Comparison of ENCODE assay signal across 8 mouse cellular contexts in the genomic region with DNA sequence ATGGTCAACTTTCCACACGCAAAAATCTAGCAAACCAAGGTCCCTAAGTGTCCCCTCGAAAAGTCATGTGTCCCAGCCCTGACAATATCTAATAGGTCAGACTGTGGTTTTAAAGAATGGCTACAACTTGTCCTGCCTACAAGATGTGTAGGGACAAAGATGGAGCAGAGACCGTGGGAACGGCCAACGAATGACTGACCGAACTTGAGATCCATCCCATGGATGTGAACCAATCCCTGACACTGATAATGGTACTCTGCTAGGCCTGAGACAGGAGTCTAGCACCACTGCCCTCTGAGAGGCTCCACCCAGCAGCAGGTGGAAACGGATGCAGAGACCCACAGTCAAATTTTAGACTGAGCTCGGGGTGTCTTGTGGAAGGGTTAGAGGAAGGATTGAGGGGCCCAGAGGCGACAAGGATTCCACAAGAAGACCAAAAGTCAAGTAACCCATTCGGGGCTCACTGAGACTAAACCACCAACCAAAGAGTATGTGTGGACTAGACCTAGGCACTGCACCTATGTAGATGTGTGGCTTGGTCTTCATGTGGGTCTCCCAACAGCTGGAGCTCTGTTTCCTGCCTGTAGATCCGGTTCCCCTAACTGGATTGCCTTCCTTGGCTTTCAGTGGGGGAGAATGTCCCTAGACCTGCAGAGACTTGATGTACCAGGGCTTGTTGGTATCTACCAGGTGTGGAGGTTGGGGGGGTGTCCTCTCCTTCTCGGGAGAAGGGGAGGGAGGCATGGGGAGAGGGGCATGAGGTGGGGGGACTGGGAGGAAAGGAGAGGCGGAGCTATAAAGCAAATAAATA. TPM values are rescaled to one million over a fixed set of nuclear protein-coding genes. Genes with fewer than 3 reads are reported as not detected.
DNase-seq lines count a peak whose midpoint lies in the region; ATAC-seq and TF ChIP-seq lines count a peak whose summit lies in the region.

No protein-coding gene starts in this region.

- peaks cover 8% of the 10 kb centered on the region; the same call in 1 of the 2 replicates for H3K4me1 ChIP-seq in spleen, adult 2 months (ENCODE audit: control insufficient read depth, insufficient read depth, insufficient read length)
- peaks cover 13% of the 10 kb centered on the region for H3K4me1 ChIP-seq in forebrain, embryonic 13.5 days
- H3K4me1 ChIP-seq in limb, embryonic 14.5 days (ENCODE audit: control insufficient read depth, insufficient read depth, low read length), result peaks cover 12% of the 10 kb centered on the region
- peaks cover 17% of the 10 kb centered on the region for H3K4me1 ChIP-seq in stomach, embryonic 15.5 days

- no peak for DNase-seq in spleen, adult 2 months (ENCODE audit: low read depth in 1 of 2, low spot score in 2 of 2)
- DNase-seq in spleen, postnatal 36 days (ENCODE audit: low spot score in 2 of 2), result no peak
- DNase-seq in limb, embryonic 14.5 days (ENCODE audit: low spot score), result no peak
- DNase-seq in adrenal gland, adult 18-20 months (ENCODE audit: low spot score in 2 of 2), result no peak
- DNase-seq in gastrocnemius, postnatal 25 days, result no peak
- no peak for DNase-seq in layer of hippocampus, adult 8-10 months (ENCODE audit: low spot score in 2 of 2)

- H3K27ac ChIP-seq in spleen, adult 2 months (ENCODE audit: insufficient read depth, low read length), result 0 out of 2 replicates have a peak overlapping the region, but pooled peaks have one; percentile 9
- peak overlapping the region; percentile 92 for H3K27ac ChIP-seq in forebrain, embryonic 13.5 days
- peak overlapping the region; percentile 82 for H3K27ac ChIP-seq in limb, embryonic 14.5 days (replicated peaks; ENCODE audit: low read depth, low read length)
- H3K27ac ChIP-seq in stomach, embryonic 15.5 days, result 0 out of 2 replicates have a peak overlapping the region, but pooled peaks have one; percentile 90

- 54% methylated on average over 13 of the region's 13 CpGs for WGBS in spleen, adult 2 months
- WGBS in forebrain, embryonic 13.5 days, result 55% methylated on average over 13 of the region's 13 CpGs
- WGBS in limb, embryonic 14.5 days, result 54% methylated on average over 13 of the region's 13 CpGs
- WGBS in stomach, embryonic 15.5 days, result 56% methylated on average over 13 of the region's 13 CpGs

- no peaks in the 10 kb centered on the region for H3K9me3 ChIP-seq in forebrain, embryonic 13.5 days (replicated peaks)
- no peaks in the 10 kb centered on the region for H3K9me3 ChIP-seq in limb, embryonic 14.5 days (ENCODE audit: control insufficient read depth, low read length)
- no peaks in the 10 kb centered on the region for H3K9me3 ChIP-seq in stomach, embryonic 15.5 days

- H3K27me3 ChIP-seq in spleen, adult 2 months (ENCODE audit: control insufficient read depth, insufficient read depth, low read length), result no peaks in the 10 kb centered on the region
- H3K27me3 ChIP-seq in forebrain, embryonic 13.5 days, result no peaks in the 10 kb centered on the region
- no peaks in the 10 kb centered on the region for H3K27me3 ChIP-seq in limb, embryonic 14.5 days (ENCODE audit: control insufficient read depth, insufficient read depth, low read length)
- no peaks in the 10 kb centered on the region for H3K27me3 ChIP-seq in stomach, embryonic 15.5 days (replicated peaks)

- TF ChIP-seq POLR2A in spleen, adult 2 months (IDR thresholded peaks at IDR 0.05; ENCODE audit: low read depth, low read length), result no peak
- TF ChIP-seq POLR2A in limb, embryonic 14.5 days (IDR thresholded peaks at IDR 0.05; ENCODE audit: borderline replicate concordance, extremely low read depth, insufficient read depth, insufficient read length), result no peak

- H3K4me3 ChIP-seq in spleen, adult 2 months (ENCODE audit: extremely low read depth, insufficient read depth, insufficient read length), result no peak overlapping the region; the same call in 1 of the 2 replicates
- peak overlapping the region; percentile 56 for H3K4me3 ChIP-seq in forebrain, embryonic 13.5 days
- peak overlapping the region; percentile 58 for H3K4me3 ChIP-seq in limb, embryonic 14.5 days (replicated peaks; ENCODE audit: low read length)
- peak overlapping the region; percentile 60 for H3K4me3 ChIP-seq in stomach, embryonic 15.5 days (replicated peaks)

- TF ChIP-seq CTCF in spleen, adult 2 months (IDR thresholded peaks at IDR 0.05; ENCODE audit: extremely low read depth, insufficient read depth, insufficient read length, insufficient replicate concordance), result no peak

- ATAC-seq in forebrain, embryonic 13.5 days, result no peak
- no peak for ATAC-seq in limb, embryonic 14.5 days (ENCODE audit: low FRiP score, low read depth)
- no peak for ATAC-seq in stomach, embryonic 15.5 days (ENCODE audit: insufficient read depth, low FRiP score, low read depth)

- H3K4me2 ChIP-seq in forebrain, embryonic 13.5 days, result peak overlapping the region; percentile 70
- H3K4me2 ChIP-seq in limb, embryonic 14.5 days (replicated peaks; ENCODE audit: low read depth, low read length, severe bottlenecking), result peak overlapping the region; percentile 63
- peak overlapping the region; percentile 82 for H3K4me2 ChIP-seq in stomach, embryonic 15.5 days

- H3K36me3 ChIP-seq in spleen, adult 2 months (ENCODE audit: control insufficient read depth, insufficient read depth, low read length), result no peaks in the 10 kb centered on the region
- H3K36me3 ChIP-seq in forebrain, embryonic 13.5 days (ENCODE audit: poor library complexity, severe bottlenecking), result no peaks in the 10 kb centered on the region
- H3K36me3 ChIP-seq in limb, embryonic 14.5 days (ENCODE audit: control insufficient read depth, insufficient read depth, low read length), result no peaks in the 10 kb centered on the region
- H3K36me3 ChIP-seq in stomach, embryonic 15.5 days, result no peaks in the 10 kb centered on the region

- peak overlapping the region; percentile 72 for H3K9ac ChIP-seq in forebrain, embryonic 13.5 days
- peak overlapping the region; percentile 55 for H3K9ac ChIP-seq in limb, embryonic 14.5 days (ENCODE audit: low read depth, low read length, severe bottlenecking)
- no peak overlapping the region for H3K9ac ChIP-seq in stomach, embryonic 15.5 days

RNA-seq across cellular contexts. Expression of gene Ubc, which starts 17.2 kb away (rescaled TPM):
- 316 and 423 TPM in 2 replicates for polyA plus RNA-seq in spleen, adult 2 months (2012; rRNA removed)
- polyA plus RNA-seq in forebrain, embryonic 13.5 days (2015; fragmentation: Nextera tagmentation; extraction: Ambion mirVana), result 1,082 and 1,216 TPM in 2 replicates
- 643 and 660 TPM in 2 replicates for polyA plus RNA-seq in limb, embryonic 14.5 days (2012; rRNA removed)
- polyA plus RNA-seq in limb, embryonic 14.5 days (2014; fragmentation: Nextera tagmentation; extraction: Ambion mirVana), result 949 and 1,033 TPM in 2 replicates
- 893 and 1,069 TPM in 2 replicates for polyA plus RNA-seq in stomach, embryonic 15.5 days (2015; fragmentation: Nextera tagmentation; extraction: Ambion mirVana)
- total RNA-seq in adrenal gland, adult 18-20 months (2021), result 1,000 to 10,000 TPM; 1,721 to 2,004 TPM
- total RNA-seq in gastrocnemius, postnatal 25 days (2021), result 1,000 to 10,000 TPM in 1 of 2 experiments, 100 to 1,000 TPM in 1; 606 to 1,413 TPM
- 100 to 1,000 TPM; 769 to 857 (median 823) TPM for total RNA-seq in layer of hippocampus, adult 8-10 months (2022)

RNA-seq across cellular contexts. Expression of gene Gm10382, which starts 18.1 kb away (rescaled TPM):
- polyA plus RNA-seq in spleen, adult 2 months (2012; rRNA removed), result 0.08 and 0.15 TPM in 2 replicates
- 0.27 and 0.38 TPM in 2 replicates for polyA plus RNA-seq in forebrain, embryonic 13.5 days (2015; fragmentation: Nextera tagmentation; extraction: Ambion mirVana)
- polyA plus RNA-seq in limb, embryonic 14.5 days (2012; rRNA removed), result 0.08 and 0.26 TPM in 2 replicates
- 0.17 and 0.45 TPM in 2 replicates for polyA plus RNA-seq in limb, embryonic 14.5 days (2014; fragmentation: Nextera tagmentation; extraction: Ambion mirVana)
- 0.21 and 0.67 TPM in 2 replicates for polyA plus RNA-seq in stomach, embryonic 15.5 days (2015; fragmentation: Nextera tagmentation; extraction: Ambion mirVana)
- under 1 TPM; 0.42 to 0.50 TPM for total RNA-seq in adrenal gland, adult 18-20 months (2021)
- total RNA-seq in gastrocnemius, postnatal 25 days (2021), result not detected
- total RNA-seq in layer of hippocampus, adult 8-10 months (2022), result under 1 TPM in 2 of 4 experiments, not detected in 2; 0.27 to 0.72 TPM

RNA-seq across cellular contexts. Expression of gene Dhx37, which starts 26.7 kb away (rescaled TPM):
- polyA plus RNA-seq in spleen, adult 2 months (2012; rRNA removed), result 17.0 and 21.0 TPM in 2 replicates
- polyA plus RNA-seq in forebrain, embryonic 13.5 days (2015; fragmentation: Nextera tagmentation; extraction: Ambion mirVana), result 10.2 and 12.3 TPM in 2 replicates
- 21.9 and 25.5 TPM in 2 replicates for polyA plus RNA-seq in limb, embryonic 14.5 days (2012; rRNA removed)
- 5.4 and 8.9 TPM in 2 replicates for polyA plus RNA-seq in limb, embryonic 14.5 days (2014; fragmentation: Nextera tagmentation; extraction: Ambion mirVana)
- polyA plus RNA-seq in stomach, embryonic 15.5 days (2015; fragmentation: Nextera tagmentation; extraction: Ambion mirVana), result 10.8 and 11.5 TPM in 2 replicates
- 10 to 100 TPM; 16.7 to 19.3 TPM for total RNA-seq in adrenal gland, adult 18-20 months (2021)
- total RNA-seq in gastrocnemius, postnatal 25 days (2021), result 1 to 10 TPM; 3.6 to 3.8 TPM
- total RNA-seq in layer of hippocampus, adult 8-10 months (2022), result 10 to 100 TPM; 13.2 to 13.5 (median 13.4) TPM

RNA-seq across cellular contexts. Expression of gene Bri3bp, which starts 34.1 kb away (rescaled TPM):
- polyA plus RNA-seq in spleen, adult 2 months (2012; rRNA removed), result 21.2 and 21.5 TPM in 2 replicates
- polyA plus RNA-seq in forebrain, embryonic 13.5 days (2015; fragmentation: Nextera tagmentation; extraction: Ambion mirVana), result 33.6 and 37.6 TPM in 2 replicates
- 15.0 and 19.7 TPM in 2 replicates for polyA plus RNA-seq in limb, embryonic 14.5 days (2012; rRNA removed)
- 30.0 and 34.5 TPM in 2 replicates for polyA plus RNA-seq in limb, embryonic 14.5 days (2014; fragmentation: Nextera tagmentation; extraction: Ambion mirVana)
- 45.5 and 46.6 TPM in 2 replicates for polyA plus RNA-seq in stomach, embryonic 15.5 days (2015; fragmentation: Nextera tagmentation; extraction: Ambion mirVana)
- total RNA-seq in adrenal gland, adult 18-20 months (2021), result 10 to 100 TPM; 18.7 to 32.1 TPM
- total RNA-seq in gastrocnemius, postnatal 25 days (2021), result 1 to 10 TPM; 3.5 to 4.7 TPM
- total RNA-seq in layer of hippocampus, adult 8-10 months (2022), result 100 to 1,000 TPM in 2 of 4 experiments, 10 to 100 TPM in 2; 89.5 to 105 (median 95.6) TPM

Comparison
In these comparisons a context has a peak if more than half of its experiments do, and no peak if none do; other contexts are left out.
1. H3K27ac ChIP-seq: peak in every context shown above with its lines; median percentile 92 in forebrain, embryonic 13.5 days; 90 in stomach, embryonic 15.5 days; 82 in limb, embryonic 14.5 days; 9 in spleen, adult 2 months.